Mouse (Mus musculus): ENCODE measurements at regions not wholly inside any gene's neighbourhood (a gene's known extent, or its start where the extent isn't known, plus 50 kb on each side); places are given as distances from the start of the nearest gene placed in this dataset.

GRCm38 (mm10) chr10:31221902-31222301, 91.3 kb upstream of the Hddc2 start:
- TF ChIP-seq EP300 (IDR thresholded peaks at IDR 0.05; ENCODE audit: low read depth) (no peak), CTCF (IDR thresholded peaks at IDR 0.05; ENCODE audit: low read depth) (no peak)

Data from liver, postnatal 0 days (tissue).